Mouse (Mus musculus) heart, embryonic 14.5 days (tissue): ENCODE results near the gene Tmem234. TPM values are rescaled to one million over a fixed set of nuclear protein-coding genes. Genes with fewer than 3 reads are reported as not detected.

Experiments
- ATAC-seq: fragments of 200-750 bp; cut with Nextera tagmentation; 2 replicates; pipeline ENCODE4 v1.8.0; 2017; ENCODE audit warnings: low read depth, moderate TSS enrichment; ENCODE audit not compliant: insufficient number of reproducible peaks, insufficient read depth, low FRiP score
- H3K27ac ChIP-seq, 2 experiments: fragments of 200-500 bp in 1 of 2; fragments of 300-500 bp in 1 of 2; sonication (generic) in 1 of 2; replicated peaks in 1 of 2; 2 replicates each; pipeline ENCODE4 v1.5.1; 2012 to 2014; ENCODE audit warnings: low read depth in 2 of 2, low read length in 2 of 2, control low read depth in 1 of 2, mild to moderate bottlenecking in 1 of 2, mixed read lengths in 1 of 2; ENCODE audit not compliant: control insufficient read depth in 1 of 2, insufficient read depth in 1 of 2
- H3K27me3 ChIP-seq: fragments of 300-500 bp; sonication (generic); 2 replicates; pipeline ENCODE4 v1.6.1; 2014; ENCODE audit warnings: mild to moderate bottlenecking, low read length, control low read depth; ENCODE audit not compliant: control insufficient read depth, insufficient read depth
- H3K36me3 ChIP-seq: fragments of 300-500 bp; sonication (generic); 2 replicates; pipeline ENCODE4 v1.6.1; 2014; ENCODE audit warnings: mild to moderate bottlenecking, control low read depth, low read length, mixed read lengths; ENCODE audit not compliant: control insufficient read depth, insufficient read depth
- H3K4me1 ChIP-seq, 2 experiments: fragments of 200-500 bp in 1 of 2; fragments of 300-500 bp in 1 of 2; sonication (generic) in 1 of 2; 2 replicates each; pipeline ENCODE4 v1.6.1; 2012 to 2014; ENCODE audit warnings: low read length in 2 of 2, control low read depth in 1 of 2, mixed read lengths in 1 of 2; ENCODE audit not compliant: control insufficient read depth in 2 of 2, insufficient read depth in 2 of 2
- H3K4me2 ChIP-seq: fragments of 300-500 bp; sonication (generic); 2 replicates; pipeline ENCODE4 v1.6.1; 2014; ENCODE audit warnings: mild to moderate bottlenecking, low read length
- H3K4me3 ChIP-seq, 2 experiments: fragments of 200-500 bp in 1 of 2; fragments of 300-500 bp in 1 of 2; sonication (generic) in 1 of 2; 2 replicates each; pipeline ENCODE4 v1.5.1; 2012 to 2014; ENCODE audit warnings: low read length in 2 of 2, mild to moderate bottlenecking in 2 of 2, control low read depth in 1 of 2, low read depth in 1 of 2, moderate library complexity in 1 of 2; ENCODE audit not compliant: control insufficient read depth in 1 of 2, insufficient read depth in 1 of 2
- H3K9ac ChIP-seq: fragments of 300-500 bp; sonication (generic); 2 replicates; pipeline ENCODE4 v1.6.1; 2014; ENCODE audit warnings: mild to moderate bottlenecking, low read length
- H3K9me3 ChIP-seq: fragments of 300-500 bp; sonication (generic); 2 replicates; pipeline ENCODE4 v1.6.1; 2016; ENCODE audit warnings: low read length, control low read depth; ENCODE audit not compliant: control insufficient read depth
- WGBS: fragments of 180-500 bp; shearing (Covaris S2); extraction: QIAGEN DNeasy Blood & Tissue Kit; methylation state at CpG from one replicate; pipeline ENCODE4 v1.1.7; 2014; 5-methylcytosine and 5-hydroxymethylcytosine counted together
- polyA plus RNA-seq: library from polyadenylated mRNA; unstranded; fragments of >200 nt; fragmentation: Nextera tagmentation; extraction: Ambion mirVana; gene quantifications from 2 replicates; pipeline ENCODE4 v1.2.1, GENCODE M21; 2014

The Tmem234 gene
- polyA plus RNA-seq, 1 experiment from 2014 or later = 179 TPM

- Histone ChIP-seq H3K4me3 (no peak overlapping the region), H3K27me3 (no peaks in the 10 kb centered on the region), H3K4me1 (no peaks in the 10 kb centered on the region), H3K36me3 (peaks cover 92% of the 10 kb centered on the region), H3K9me3 (no peaks in the 10 kb centered on the region), H3K4me2 (no peak overlapping the region), H3K9ac (no peak overlapping the region), H3K27ac (no peak overlapping the region)
- ATAC-seq = no peak
- 74% methylated on average over 1 of the region's 1 CpGs for WGBS
Observed at GRCm38 (mm10) chr4:129648656-129649055, 48.2 kb downstream of the Tmem234 start.

GRCm38 (mm10) chr4:129650359-129650758, 49.9 kb downstream of the Tmem234 start:
- H3K27me3 ChIP-seq = no peaks in the 10 kb centered on the region
- no peaks in the 10 kb centered on the region for H3K4me1 ChIP-seq
- WGBS = 93% methylated on average over 8 of the region's 8 CpGs
- no peak for ATAC-seq
- no peak overlapping the region for H3K4me2 ChIP-seq
- no peaks in the 10 kb centered on the region for H3K9me3 ChIP-seq
- H3K36me3 ChIP-seq = peaks cover 97% of the 10 kb centered on the region
- H3K4me3 ChIP-seq = no peak overlapping the region
- no peak overlapping the region for H3K27ac ChIP-seq
- no peak overlapping the region for H3K9ac ChIP-seq

DNA sequence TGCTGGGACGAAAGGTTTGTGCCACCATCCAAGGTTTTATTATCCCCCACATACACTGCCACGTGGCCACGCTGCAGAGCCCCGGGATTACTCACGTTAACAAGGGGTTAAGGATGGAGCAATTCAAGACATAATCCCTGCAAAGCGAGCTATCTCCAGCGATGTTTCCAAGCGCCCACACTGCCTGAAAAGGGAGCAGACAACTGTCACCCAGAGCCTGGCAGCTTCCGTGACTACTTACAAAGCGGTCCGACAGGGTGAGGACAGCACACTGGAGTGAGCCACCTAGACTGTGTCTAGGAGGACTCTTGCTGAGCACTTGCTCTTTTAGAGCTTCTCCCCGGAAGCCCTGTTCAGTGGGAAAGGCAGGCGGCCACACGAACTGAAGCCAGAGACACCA, 54.3 kb downstream of the Tmem234 start:
- Histone ChIP-seq H3K4me3 (no peak overlapping the region), H3K27ac (no peak overlapping the region), H3K9ac (no peak overlapping the region), H3K27me3 (no peaks in the 10 kb centered on the region), H3K4me2 (no peak overlapping the region), H3K4me1 (no peaks in the 10 kb centered on the region), H3K9me3 (no peaks in the 10 kb centered on the region), H3K36me3 (peaks cover 97% of the 10 kb centered on the region)
- ATAC-seq = no peak
- 92% methylated on average over 14 of the region's 14 CpGs for WGBS

GRCm38 (mm10) chr4:129661584-129661983, 61.1 kb downstream of the Tmem234 start:
- no peaks in the 10 kb centered on the region for H3K9me3 ChIP-seq
- no peak for ATAC-seq
- no peak overlapping the region for H3K4me3 ChIP-seq
- peaks cover 74% of the 10 kb centered on the region for H3K36me3 ChIP-seq
- H3K27ac ChIP-seq = no peak overlapping the region
- WGBS = 90% methylated on average over 3 of the region's 3 CpGs
- no peaks in the 10 kb centered on the region for H3K27me3 ChIP-seq
- H3K9ac ChIP-seq = no peak overlapping the region
- H3K4me1 ChIP-seq = no peaks in the 10 kb centered on the region
- no peak overlapping the region for H3K4me2 ChIP-seq

DNA sequence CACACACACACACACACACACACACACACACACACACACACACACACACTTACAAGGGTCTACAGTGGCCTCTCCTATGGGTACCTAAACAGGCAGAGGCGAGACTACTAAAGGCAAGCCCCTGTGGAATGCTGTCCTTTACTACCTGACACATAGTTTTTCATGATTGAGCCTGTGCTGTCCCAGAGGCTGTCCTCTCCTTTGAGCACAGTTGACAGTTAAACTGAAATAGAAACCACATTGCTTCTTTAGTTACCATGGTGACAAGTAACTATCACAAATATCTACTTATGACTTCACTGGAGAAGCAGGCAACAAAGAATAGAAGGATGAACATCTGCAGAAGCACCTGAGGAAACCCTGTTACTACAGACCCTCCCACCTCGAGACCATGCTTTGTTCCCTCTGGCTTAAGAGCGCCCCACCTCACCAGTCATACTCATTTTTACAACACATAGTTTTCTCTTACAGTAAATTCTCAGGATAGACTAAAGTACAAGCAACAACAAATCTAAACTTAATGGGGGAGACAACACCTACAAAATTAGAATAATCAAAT, 61.9 kb downstream of the Tmem234 start:
- ATAC-seq = no peak
- Histone ChIP-seq H3K4me1 (no peaks in the 10 kb centered on the region), H3K27me3 (no peaks in the 10 kb centered on the region), H3K36me3 (peaks cover 74% of the 10 kb centered on the region), H3K9me3 (no peaks in the 10 kb centered on the region), H3K27ac (no peak overlapping the region), H3K4me2 (no peak overlapping the region), H3K9ac (no peak overlapping the region), H3K4me3 (no peak overlapping the region)
- WGBS = 87% methylated on average over 3 of the region's 3 CpGs

DNA sequence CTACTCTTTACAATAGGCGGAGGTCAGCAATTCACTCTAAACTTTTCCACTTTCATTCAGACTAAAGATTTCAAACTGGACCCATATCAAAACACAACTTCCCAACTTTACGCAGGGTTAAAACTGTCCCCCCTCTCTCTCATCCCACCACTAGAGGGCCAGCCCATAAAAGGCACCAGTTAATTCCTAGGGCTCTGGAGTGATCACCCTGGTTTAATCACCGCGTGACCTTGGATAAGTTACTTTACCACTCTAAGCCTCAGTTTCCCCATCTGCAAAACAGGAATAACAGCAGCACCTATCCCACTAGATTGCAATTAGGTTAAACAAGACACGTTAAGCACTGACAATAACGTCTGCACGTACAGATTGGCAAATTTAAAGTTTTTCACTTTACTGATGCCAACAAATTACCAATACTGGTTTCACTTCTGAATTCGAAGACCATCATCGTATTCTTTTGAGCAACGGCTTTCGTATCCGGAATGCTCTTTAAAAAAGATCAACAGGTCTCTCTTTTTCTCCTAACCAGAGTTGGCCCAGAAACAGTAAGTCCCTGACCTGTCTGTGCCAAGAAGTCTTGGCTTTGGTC, 71.1 kb downstream of the Tmem234 start:
- Histone ChIP-seq H3K4me3 (peak overlapping the region; percentile 87 to 99), H3K27ac (peak overlapping the region; percentile 96 to 97), H3K27me3 (no peaks in the 10 kb centered on the region), H3K4me2 (peak overlapping the region; percentile 74), H3K36me3 (peaks cover 22% of the 10 kb centered on the region), H3K9ac (peak overlapping the region; percentile 99), H3K4me1 (peaks cover 2 to 11% of the 10 kb centered on the region in 2 experiments; a peak in 3 of 4 replicates), H3K9me3 (no peaks in the 10 kb centered on the region)
- WGBS = 6% methylated on average over 12 of the region's 12 CpGs
- no peak for ATAC-seq

- H3K9me3 ChIP-seq = no peaks in the 10 kb centered on the region
- peak; percentile 84 for ATAC-seq
- peak within 1 kb of the TSS; percentile 87 to 99 for H3K4me3 ChIP-seq
- H3K9ac ChIP-seq = peak within 1 kb of the TSS; percentile 99
- H3K27ac ChIP-seq = peak within 1 kb of the TSS; percentile 96 to 97
- peak within 1 kb of the TSS; percentile 74 for H3K4me2 ChIP-seq
- peaks cover 20% of the 10 kb centered on the region for H3K36me3 ChIP-seq
- peaks cover 2 to 11% of the 10 kb centered on the region in 2 experiments; a peak in 3 of 4 replicates for H3K4me1 ChIP-seq
- no peaks in the 10 kb centered on the region for H3K27me3 ChIP-seq
- WGBS = under 1% methylated on average over 62 of the region's 65 CpGs
Observed at GRCm38 (mm10) chr4:129672083-129672877, 71.8 kb downstream of the Tmem234 start, which contains the start of gene Kpna6. Gene Kpna6, minus strand, starts transcription at chr4:129672767.
